Mouse (Mus musculus): ENCODE measurements around the gene Mapk9. TPM values are rescaled to one million over a fixed set of nuclear protein-coding genes. Genes with fewer than 3 reads are reported as not detected.

Mapk9 gene
- total RNA-seq, 1 experiment from 2014 or later: 59.2 TPM

DNA sequence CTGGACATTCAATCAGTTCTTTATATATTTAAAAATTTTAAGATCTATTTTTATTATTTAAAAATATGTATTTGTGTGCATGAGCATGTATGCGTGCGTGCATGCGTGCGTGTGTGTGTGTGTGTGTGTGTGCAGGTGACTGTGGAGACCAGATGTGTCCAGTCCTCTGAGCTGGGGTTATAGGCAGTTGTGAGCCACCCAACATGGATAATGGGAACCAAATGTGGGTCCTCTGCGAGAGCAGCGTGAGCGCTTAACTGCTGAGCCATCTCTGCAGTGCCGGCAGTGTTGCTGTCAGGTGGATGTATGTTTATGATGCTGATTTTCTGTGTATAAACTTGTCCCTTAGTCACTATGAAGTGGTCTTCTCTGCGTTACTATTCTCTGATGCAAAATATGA, 77.0 kb downstream of the Mapk9 start:
- ATAC-seq (replicated peaks in 1 of 2; ENCODE audit: insufficient read depth in 1 of 2, low FRiP score in 2 of 2, low TSS enrichment in 1 of 2, low read depth in 1 of 2, poor library complexity in 2 of 2, severe bottlenecking in 2 of 2): no peak

DNA sequence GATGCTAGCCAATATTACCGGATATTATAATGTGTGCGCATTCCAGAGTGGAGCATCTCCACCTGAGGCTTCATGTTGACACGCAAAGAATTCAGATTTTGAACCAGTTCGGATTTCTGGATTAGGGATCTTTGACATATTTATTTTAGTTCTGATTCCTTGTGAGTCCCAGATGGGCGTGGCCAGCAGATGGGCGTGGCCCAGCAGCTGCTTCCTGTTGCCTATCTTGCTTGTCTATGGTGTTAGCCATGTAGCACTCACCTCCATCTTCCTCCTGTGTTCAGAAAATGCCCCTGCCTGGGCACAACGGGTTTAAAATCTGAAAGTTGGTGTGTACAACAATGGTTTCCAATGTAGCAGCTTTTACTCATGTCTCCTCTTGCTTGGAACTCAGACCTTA, 79.6 kb downstream of the Mapk9 start:
- ATAC-seq (replicated peaks in 1 of 2; ENCODE audit: insufficient read depth in 1 of 2, low FRiP score in 2 of 2, low TSS enrichment in 1 of 2, low read depth in 1 of 2, poor library complexity in 2 of 2, severe bottlenecking in 2 of 2): no peak

DNA sequence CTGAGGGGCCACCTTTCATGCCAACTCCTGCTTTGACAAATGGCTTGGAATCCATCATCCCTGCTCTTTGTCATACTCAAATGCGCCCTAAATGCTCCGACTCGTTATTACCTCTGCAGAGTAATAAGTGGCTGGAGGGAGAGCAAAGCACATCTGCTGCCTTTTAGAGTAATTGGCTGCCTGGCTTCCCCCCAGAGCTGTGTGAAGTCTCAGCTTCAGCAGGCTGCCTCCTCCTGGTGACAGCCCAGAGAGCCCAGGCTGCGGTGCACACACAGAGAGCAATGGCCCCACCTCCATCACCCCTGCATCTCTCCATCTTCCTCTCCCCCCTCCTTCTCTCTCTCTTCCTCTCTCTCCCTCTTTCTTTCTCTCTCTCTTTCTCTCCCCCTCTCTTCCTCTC, 80.6 kb downstream of the Mapk9 start:
- no peak for ATAC-seq (replicated peaks in 1 of 2; ENCODE audit: insufficient read depth in 1 of 2, low FRiP score in 2 of 2, low TSS enrichment in 1 of 2, low read depth in 1 of 2, poor library complexity in 2 of 2, severe bottlenecking in 2 of 2)

GRCm38 (mm10) chr11:49927670-49928069, 81.1 kb downstream of the Mapk9 start:
- no peak for ATAC-seq (replicated peaks in 1 of 2; ENCODE audit: insufficient read depth in 1 of 2, low FRiP score in 2 of 2, low TSS enrichment in 1 of 2, low read depth in 1 of 2, poor library complexity in 2 of 2, severe bottlenecking in 2 of 2)

GRCm38 (mm10) chr11:49931037-49931625, 84.6 kb downstream of the Mapk9 start:
- ATAC-seq (replicated peaks in 1 of 2; ENCODE audit: insufficient read depth in 1 of 2, low FRiP score in 2 of 2, low TSS enrichment in 1 of 2, low read depth in 1 of 2, poor library complexity in 2 of 2, severe bottlenecking in 2 of 2): no peak; a peak in 1 of 4 replicates

- ATAC-seq (replicated peaks in 1 of 2; ENCODE audit: insufficient read depth in 1 of 2, low FRiP score in 2 of 2, low TSS enrichment in 1 of 2, low read depth in 1 of 2, poor library complexity in 2 of 2, severe bottlenecking in 2 of 2): peak; percentile 34 to 53; a peak in 2 of 4 replicates
Observed at GRCm38 (mm10) chr11:49931853-49932252, 85.3 kb downstream of the Mapk9 start.

- no peak for ATAC-seq (replicated peaks in 1 of 2; ENCODE audit: insufficient read depth in 1 of 2, low FRiP score in 2 of 2, low TSS enrichment in 1 of 2, low read depth in 1 of 2, poor library complexity in 2 of 2, severe bottlenecking in 2 of 2)
Observed at GRCm38 (mm10) chr11:49933811-49934210, 87.3 kb downstream of the Mapk9 start.

GRCm38 (mm10) chr11:49934322-49934721, 87.8 kb downstream of the Mapk9 start:
- ATAC-seq (replicated peaks in 1 of 2; ENCODE audit: insufficient read depth in 1 of 2, low FRiP score in 2 of 2, low TSS enrichment in 1 of 2, low read depth in 1 of 2, poor library complexity in 2 of 2, severe bottlenecking in 2 of 2): no peak

Other genes starting within 250 kb of the Mapk9 start
- 0.13 TPM in 1 of 2 replicates, not detected in the other for gene Flt4, start 237.5 kb upstream of the Mapk9 start, total RNA-seq (2017)
- 0.94 TPM in 1 of 2 replicates, not detected in the other for gene Scgb3a1, start 183.1 kb upstream of the Mapk9 start, total RNA-seq (2017)
- 55.0 and 95.4 TPM in 2 replicates for gene Cnot6, start 134.0 kb upstream of the Mapk9 start, total RNA-seq (2017)
- 1.0 and 1.4 TPM in 2 replicates for gene Gfpt2, start 52.6 kb upstream of the Mapk9 start, total RNA-seq (2017)
- 0.15 TPM in 1 of 2 replicates, not detected in the other for gene Rasgef1c, start 55.1 kb downstream of the Mapk9 start, total RNA-seq (2017)
- 288 and 337 TPM in 2 replicates for gene Rnf130, start 178.6 kb downstream of the Mapk9 start, total RNA-seq (2017)

Data from hematopoietic stem cell, adult 5-6 weeks (primary cell).